Comparison of ENCODE assay signal across 22 mouse cellular contexts in the genomic region with DNA sequence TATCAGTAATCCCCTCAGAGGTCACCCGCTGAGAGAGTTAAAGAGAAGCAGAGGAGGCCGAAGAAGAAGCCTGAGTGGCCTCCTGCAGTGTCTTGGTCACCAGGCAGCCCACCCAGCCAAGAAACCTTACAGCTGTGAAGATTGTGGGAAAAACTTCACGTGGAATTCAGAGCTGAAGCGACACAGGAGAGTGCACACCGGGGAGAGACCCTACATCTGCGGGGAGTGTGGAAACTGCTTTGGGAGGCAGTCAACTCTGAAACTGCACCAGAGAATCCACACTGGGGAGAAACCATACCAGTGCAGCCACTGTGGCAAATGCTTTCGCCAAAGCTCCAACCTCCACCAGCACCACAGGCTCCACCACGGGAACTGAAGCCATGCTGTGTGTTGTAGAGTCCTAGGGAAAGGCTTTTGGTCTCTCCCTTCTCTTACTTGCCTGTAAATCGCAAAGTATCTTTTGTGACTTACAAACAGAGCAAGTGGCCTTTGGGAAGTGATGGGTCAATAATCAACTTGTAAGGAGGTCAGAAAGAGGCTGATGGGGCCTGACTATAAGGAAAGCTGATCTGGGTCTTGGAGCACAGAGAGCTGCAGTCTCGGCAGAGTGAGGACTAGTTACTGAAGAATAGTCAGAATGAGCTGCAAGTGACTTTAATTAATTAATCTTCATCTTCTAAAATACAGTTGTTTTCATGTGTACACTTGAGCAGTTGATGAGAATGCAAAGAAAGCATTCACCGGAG. TPM values are rescaled to one million over a fixed set of nuclear protein-coding genes. Genes with fewer than 3 reads are reported as not detected.
"Had no signal": no experiment of that assay in that cellular context is flagged by ENCODE, and none has a peak within 500 bp of the region (broad histone marks: within the 10 kb centered on the region; RNA-seq: fewer than 3 reads in every experiment).

No protein-coding gene starts in this region.

- H3K4me1 ChIP-seq: lung, embryonic 15.5 days; midbrain, embryonic 13.5 days; midbrain, embryonic 15.5 days; stomach, embryonic 15.5 days had no signal

- H3K4me3 ChIP-seq: lung, embryonic 15.5 days; megakaryocyte, embryonic 14.5 days; midbrain, embryonic 13.5 days; midbrain, embryonic 15.5 days; neural tube, embryonic 12.5 days; stomach, embryonic 15.5 days had no signal

- H3K27ac ChIP-seq: lung, embryonic 15.5 days; macrophage; midbrain, embryonic 13.5 days; midbrain, embryonic 15.5 days; neural tube, embryonic 12.5 days; stomach, embryonic 15.5 days; stomach, postnatal 0 days had no signal

- H3K36me3 ChIP-seq: lung, embryonic 15.5 days; midbrain, embryonic 15.5 days; neural tube, embryonic 12.5 days; stomach, embryonic 15.5 days had no signal

- H3K27me3 ChIP-seq: lung, embryonic 15.5 days; megakaryocyte, embryonic 14.5 days; midbrain, embryonic 13.5 days; midbrain, embryonic 15.5 days; neural tube, embryonic 12.5 days; stomach, embryonic 15.5 days had no signal

- H3K9ac ChIP-seq: lung, embryonic 15.5 days; midbrain, embryonic 13.5 days; midbrain, embryonic 15.5 days; neural tube, embryonic 12.5 days; stomach, embryonic 15.5 days had no signal

- DNase-seq: lung, adult 2 months; lung, postnatal 14 days; lung, postnatal 36 days; right cerebral cortex, postnatal 14 days; thymus, adult 2 months; thymus, postnatal 25 days; thymus, postnatal 4 days had no signal

- ATAC-seq: lung, postnatal 0 days; midbrain, embryonic 13.5 days; midbrain, embryonic 15.5 days had no signal

- H3K9me3 ChIP-seq: lung, embryonic 15.5 days; megakaryocyte, embryonic 14.5 days; midbrain, embryonic 13.5 days; midbrain, embryonic 15.5 days; neural tube, embryonic 12.5 days; stomach, embryonic 15.5 days had no signal

- H3K4me2 ChIP-seq: lung, embryonic 15.5 days; midbrain, embryonic 11.5 days; midbrain, embryonic 13.5 days; midbrain, embryonic 15.5 days; neural tube, embryonic 12.5 days; stomach, embryonic 15.5 days had no signal

RNA-seq across cellular contexts. Expression of gene Olfr15, which starts 23.9 kb away (rescaled TPM):
- polyA plus RNA-seq: lung, adult 2 months; lung, embryonic 15.5 days; lung, postnatal 0 days; macrophage; midbrain, embryonic 11.5 days; midbrain, embryonic 13.5 days; midbrain, embryonic 15.5 days; midbrain, postnatal 0 days; neural tube, embryonic 12.5 days; neural tube, embryonic 14.5 days; spleen, adult 2 months; stomach, embryonic 15.5 days; stomach, postnatal 0 days; testis, adult 2 months; thymus, adult 2 months; urinary bladder, adult 2 months had no signal

RNA-seq across cellular contexts. Expression of gene Gm20695, which starts 29.8 kb away (rescaled TPM):
- polyA plus RNA-seq: macrophage; spleen, adult 2 months; thymus, adult 2 months had no signal
